Mouse (Mus musculus): Measurements from ENCODE around the gene Tnfaip1.

DNA sequence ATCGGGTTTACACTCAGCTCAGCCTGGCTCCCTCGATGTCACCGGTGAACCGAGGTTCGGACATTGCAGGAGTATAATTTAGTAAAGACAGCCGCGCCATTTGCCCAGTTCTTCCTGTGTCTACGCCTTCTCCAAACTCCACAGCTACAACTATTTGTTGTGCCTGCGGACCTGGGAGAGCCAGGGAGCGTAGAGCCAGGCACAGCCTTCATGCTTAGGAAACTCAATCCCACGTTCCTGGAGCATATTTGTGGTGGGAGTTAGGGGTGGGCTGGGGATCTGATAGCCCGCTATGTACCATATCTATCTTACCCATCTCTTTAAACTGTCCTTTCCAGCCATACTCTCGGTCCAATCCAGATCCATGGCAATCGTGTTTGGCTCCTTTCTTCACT lies 555 bp upstream of the Tnfaip1 start:
- TF ChIP-seq POLR2A (IDR thresholded peaks at IDR 0.05; ENCODE audit: extremely low read depth, insufficient read depth, low read length), result no peak
- TF ChIP-seq CTCF (IDR thresholded peaks at IDR 0.05; ENCODE audit: extremely low read depth, insufficient read depth, low read length), result no peak
